Mouse (Mus musculus) B cell, adult 2 months (primary cell): ENCODE measurements around the gene Tns3.

Source experiments
- DNase-seq, 2 experiments: peaks; one replicate each; pipeline ENCODE4 v3.0.0; 2022

Gene Tns3

GRCm38 (mm10) chr11:8513359-8514253 lies 150.7 kb downstream of the Tns3 start:
- no peak for DNase-seq

GRCm38 (mm10) chr11:8510294-8510693 lies 154.0 kb downstream of the Tns3 start:
- no peak for DNase-seq

GRCm38 (mm10) chr11:8509614-8510013 lies 154.7 kb downstream of the Tns3 start:
- no peak for DNase-seq

GRCm38 (mm10) chr11:8503735-8504134 lies 160.6 kb downstream of the Tns3 start:
- DNase-seq, result no peak

- no peak for DNase-seq
Measured at GRCm38 (mm10) chr11:8500855-8501254, 163.5 kb downstream of the Tns3 start.

GRCm38 (mm10) chr11:8497136-8497535 lies 167.2 kb downstream of the Tns3 start:
- DNase-seq, result no peak

- no peak for DNase-seq
Measured at GRCm38 (mm10) chr11:8496686-8497085, 167.6 kb downstream of the Tns3 start.

GRCm38 (mm10) chr11:8495801-8496200 lies 168.5 kb downstream of the Tns3 start:
- no peak for DNase-seq

GRCm38 (mm10) chr11:8495036-8495435 lies 169.3 kb downstream of the Tns3 start:
- no peak for DNase-seq

- DNase-seq, result no peak
Measured at GRCm38 (mm10) chr11:8493931-8494490, 170.3 kb downstream of the Tns3 start.

GRCm38 (mm10) chr11:8492332-8492731 lies 172.0 kb downstream of the Tns3 start:
- no peak for DNase-seq

- DNase-seq, result no peak
Measured at GRCm38 (mm10) chr11:8488248-8488647, 176.1 kb downstream of the Tns3 start.

GRCm38 (mm10) chr11:8486552-8486951 lies 177.8 kb downstream of the Tns3 start:
- no peak for DNase-seq

- no peak for DNase-seq
Measured at GRCm38 (mm10) chr11:8484538-8484937, 179.8 kb downstream of the Tns3 start.

- DNase-seq, result no peak
Measured at GRCm38 (mm10) chr11:8482721-8483120, 181.6 kb downstream of the Tns3 start.

- no peak for DNase-seq
Measured at GRCm38 (mm10) chr11:8481962-8482361, 182.4 kb downstream of the Tns3 start.

- no peak for DNase-seq
Measured at GRCm38 (mm10) chr11:8481529-8481928, 182.8 kb downstream of the Tns3 start.

GRCm38 (mm10) chr11:8479858-8480257 lies 184.5 kb downstream of the Tns3 start:
- no peak for DNase-seq

GRCm38 (mm10) chr11:8479313-8479712 lies 185.0 kb downstream of the Tns3 start:
- DNase-seq, result no peak

GRCm38 (mm10) chr11:8473616-8474015 lies 190.7 kb downstream of the Tns3 start:
- DNase-seq, result no peak

- DNase-seq, result no peak
Measured at GRCm38 (mm10) chr11:8472439-8472838, 191.9 kb downstream of the Tns3 start.

- no peak for DNase-seq
Measured at GRCm38 (mm10) chr11:8471535-8471934, 192.8 kb downstream of the Tns3 start.

GRCm38 (mm10) chr11:8469537-8469936 lies 194.8 kb downstream of the Tns3 start:
- DNase-seq, result no peak
